Mouse (Mus musculus) hindbrain, postnatal 0 days (tissue): ENCODE measurements at regions not wholly inside any gene's neighbourhood (a gene's known extent, or its start where the extent isn't known, plus 50 kb on each side); places are given as distances from the start of the nearest gene placed in this dataset.

Source experiments
- ATAC-seq: fragments of 200-750 bp; cut with Nextera tagmentation; 2 replicates; pipeline ENCODE4 v1.8.0; 2017; ENCODE audit warnings: mild to moderate bottlenecking, moderate TSS enrichment, moderate library complexity
- DNase-seq: peaks from one replicate; pipeline ENCODE4 v3.0.0-alpha.2; 2015; ENCODE audit warnings: low spot score
- H3K27ac ChIP-seq: fragments of 300-500 bp; sonication (generic); 2 replicates; pipeline ENCODE4 v1.5.1; 2014; ENCODE audit warnings: mild to moderate bottlenecking
- H3K27me3 ChIP-seq: fragments of 300-500 bp; sonication (generic); 2 replicates; pipeline ENCODE4 v1.6.1; 2014; ENCODE audit warnings: low read length, mixed read lengths; ENCODE audit not compliant: insufficient read depth
- H3K36me3 ChIP-seq: fragments of 300-500 bp; sonication (generic); 2 replicates; pipeline ENCODE4 v1.6.1; 2014; ENCODE audit warnings: low read length, mixed read lengths; ENCODE audit not compliant: insufficient read depth
- H3K4me1 ChIP-seq: fragments of 300-500 bp; sonication (generic); 2 replicates; pipeline ENCODE4 v1.6.1; 2014; ENCODE audit warnings: antibody characterized with exemption, low read length, mixed read lengths; ENCODE audit not compliant: insufficient read depth
- H3K4me2 ChIP-seq: fragments of 300-500 bp; sonication (generic); 2 replicates; pipeline ENCODE4 v1.6.1; 2014; ENCODE audit warnings: low read depth, mild to moderate bottlenecking, low read length, moderate library complexity, mixed read lengths
- H3K4me3 ChIP-seq: fragments of 300-500 bp; sonication (generic); 2 replicates; pipeline ENCODE4 v1.5.1; 2014; ENCODE audit warnings: low read length
- H3K9ac ChIP-seq: fragments of 300-500 bp; sonication (generic); replicated peaks from 2 replicates; pipeline ENCODE4 v1.6.1; 2014; ENCODE audit warnings: mild to moderate bottlenecking, low read length, moderate library complexity, mixed read lengths
- H3K9me3 ChIP-seq: fragments of 300-500 bp; sonication (generic); 2 replicates; pipeline ENCODE4 v1.6.1; 2016; ENCODE audit warnings: low read length, mixed read lengths
- CTCF ChIP-seq: IDR thresholded peaks from 2 replicates; pipeline ENCODE4 v1.5.1; 2016; ENCODE audit warnings: antibody characterized with exemption, control low read depth, low read depth
- WGBS: fragments of 180-500 bp; shearing (Covaris S2); extraction: QIAGEN DNeasy Blood & Tissue Kit; methylation state at CpG from one replicate; pipeline ENCODE4 v1.1.7; 2014; 5-methylcytosine and 5-hydroxymethylcytosine counted together

DNA sequence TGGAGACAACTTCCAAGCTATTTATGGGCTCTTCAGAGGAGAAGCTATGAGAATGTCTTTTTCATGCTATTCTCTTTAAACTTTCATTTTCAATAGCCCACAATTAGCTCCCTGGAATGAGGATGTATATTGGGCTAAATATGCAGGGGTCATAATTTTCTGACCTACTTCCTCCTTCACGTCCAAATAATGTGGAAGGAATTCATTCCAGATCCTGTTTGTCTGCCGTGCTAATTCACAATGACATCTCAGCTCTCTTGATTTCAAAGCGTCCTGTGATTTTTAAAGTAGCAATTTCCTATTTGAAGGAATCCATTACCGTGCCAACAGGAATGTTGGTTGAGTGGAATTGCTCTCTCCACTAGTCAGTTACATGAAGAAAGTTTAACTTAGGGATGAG, 261.7 kb upstream of the Marcks start:
- DNase-seq (peak; percentile 34), ATAC-seq (no peak)
- Histone ChIP-seq H3K4me2 (peak overlapping the region; percentile 27), H3K4me1 (peaks cover 11% of the 10 kb centered on the region), H3K9ac (no peak overlapping the region), H3K36me3 (no peaks in the 10 kb centered on the region), H3K27me3 (no peaks in the 10 kb centered on the region), H3K4me3 (no peak overlapping the region), H3K9me3 (no peaks in the 10 kb centered on the region), H3K27ac (no peak overlapping the region)
- TF ChIP-seq CTCF = no peak
- 23% methylated on average over 4 of the region's 4 CpGs for WGBS

DNA sequence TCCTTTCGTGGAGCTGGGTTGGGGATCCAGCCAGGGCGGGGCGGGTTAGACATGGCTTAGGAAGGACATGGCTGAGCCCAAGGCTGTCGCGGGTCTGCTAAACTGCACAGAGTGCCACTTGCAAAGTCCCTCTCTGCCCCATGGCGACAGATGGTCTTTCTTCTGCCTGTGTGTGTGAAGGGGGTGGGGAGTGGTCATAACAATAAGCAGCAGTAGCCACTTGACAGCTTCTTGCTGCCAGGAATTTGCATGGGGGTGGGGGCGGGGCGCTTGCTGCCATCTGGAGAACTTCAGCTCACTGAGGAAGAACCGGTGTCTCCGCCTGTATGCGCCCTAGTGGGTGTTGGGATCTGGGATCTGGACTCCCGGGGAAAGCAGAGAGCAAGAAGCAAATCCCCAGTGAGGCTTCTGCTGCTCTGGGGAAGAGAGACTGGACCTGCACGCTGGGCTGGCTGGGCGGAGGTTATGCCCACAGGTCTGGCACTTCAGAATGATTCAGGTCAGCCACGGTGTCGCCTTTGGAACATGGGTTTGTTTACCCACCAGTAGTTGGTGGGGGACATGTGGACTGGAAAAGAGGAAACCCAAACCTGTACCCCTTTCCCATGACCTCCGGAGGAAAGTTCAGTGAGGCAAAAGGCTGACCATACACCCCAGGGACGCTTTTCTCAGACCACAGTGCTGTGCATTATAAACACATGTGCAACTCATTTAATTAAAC, 258.7 kb upstream of the Marcks start:
- H3K36me3 ChIP-seq = no peaks in the 10 kb centered on the region
- 2% methylated on average over 18 of the region's 18 CpGs for WGBS
- H3K9me3 ChIP-seq = no peaks in the 10 kb centered on the region
- peak overlapping the region; percentile 43 for H3K9ac ChIP-seq
- H3K27ac ChIP-seq = peak overlapping the region; percentile 75
- ATAC-seq = peak; percentile 97
- no peaks in the 10 kb centered on the region for H3K27me3 ChIP-seq
- H3K4me1 ChIP-seq = peaks cover 11% of the 10 kb centered on the region
- TF ChIP-seq CTCF = 0 out of 2 replicates have a peak, but pooled peaks have one; percentile 5
- peak; percentile 88 for DNase-seq
- peak overlapping the region; percentile 36 for H3K4me3 ChIP-seq
- peak overlapping the region; percentile 67 for H3K4me2 ChIP-seq

DNA sequence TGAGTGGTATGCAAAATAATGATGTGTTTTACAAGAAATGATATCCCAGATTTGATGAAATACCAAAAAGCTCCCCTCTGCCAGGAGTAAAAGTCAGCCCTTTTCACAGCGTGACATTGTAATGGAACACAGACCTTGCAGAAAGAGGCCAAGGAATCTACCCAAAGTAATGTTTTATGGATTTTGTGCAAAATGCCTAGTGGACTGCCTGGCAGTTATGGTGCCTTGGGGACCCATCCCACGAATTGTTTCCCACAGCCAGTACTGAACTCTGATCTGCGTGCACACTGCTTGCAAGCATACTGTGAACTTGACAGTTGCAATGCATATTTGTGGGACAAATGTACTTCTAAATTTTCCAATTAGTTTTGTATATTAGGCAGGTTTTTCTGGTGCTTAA, 251.3 kb upstream of the Marcks start:
- H3K4me3 ChIP-seq = no peak overlapping the region
- no peak for ATAC-seq
- no peaks in the 10 kb centered on the region for H3K36me3 ChIP-seq
- no peak overlapping the region for H3K4me2 ChIP-seq
- no peak overlapping the region for H3K9ac ChIP-seq
- H3K27me3 ChIP-seq = no peaks in the 10 kb centered on the region
- no peak overlapping the region for H3K27ac ChIP-seq
- WGBS = 52% methylated on average over 3 of the region's 3 CpGs
- no peak for TF ChIP-seq CTCF
- no peak for DNase-seq
- no peaks in the 10 kb centered on the region for H3K4me1 ChIP-seq
- H3K9me3 ChIP-seq = no peaks in the 10 kb centered on the region

DNA sequence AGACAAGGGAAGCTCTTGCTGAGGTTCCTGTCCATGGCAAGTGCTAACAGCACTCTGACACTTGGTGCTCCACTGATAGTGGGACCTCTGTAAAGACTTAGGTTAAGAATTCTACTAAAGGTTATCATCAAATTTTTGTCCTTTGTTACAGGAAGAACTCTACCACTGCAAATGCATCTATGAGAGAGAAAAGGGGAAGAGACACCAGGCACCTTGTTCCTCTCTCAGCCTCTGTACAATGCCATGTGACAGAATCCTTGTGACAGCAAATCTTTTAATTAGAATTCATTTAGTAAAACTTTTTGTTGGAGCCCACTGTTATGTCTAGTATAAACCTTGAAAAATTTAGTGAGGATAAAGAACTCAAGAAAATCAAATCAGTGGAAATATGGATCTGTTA, 247.5 kb upstream of the Marcks start:
- TF ChIP-seq CTCF = no peak
- Histone ChIP-seq H3K4me1 (no peaks in the 10 kb centered on the region), H3K4me3 (no peak overlapping the region), H3K36me3 (no peaks in the 10 kb centered on the region), H3K27ac (no peak overlapping the region), H3K27me3 (no peaks in the 10 kb centered on the region), H3K9me3 (no peaks in the 10 kb centered on the region), H3K4me2 (no peak overlapping the region), H3K9ac (no peak overlapping the region)
- DNase-seq (no peak), ATAC-seq (no peak)

DNA sequence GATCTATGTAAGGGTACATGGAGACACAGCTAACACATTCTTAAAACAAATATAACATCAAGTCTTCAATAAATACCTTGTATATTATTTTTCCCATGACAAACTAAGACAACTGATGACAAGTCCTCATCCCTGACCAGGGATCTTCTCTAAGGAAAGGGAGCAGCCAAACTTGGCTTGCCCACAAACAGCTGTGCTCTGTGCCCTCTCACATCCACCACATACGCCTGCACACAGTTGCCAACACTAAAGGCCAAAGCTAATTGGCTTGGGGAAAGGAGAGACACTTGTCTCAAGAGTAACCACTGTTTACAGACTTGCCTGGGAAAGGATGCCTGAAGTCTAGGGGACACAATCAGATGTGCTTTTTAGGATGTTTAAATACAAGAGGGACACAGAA, 241.3 kb upstream of the Marcks start:
- Histone ChIP-seq H3K9ac (no peak overlapping the region), H3K4me2 (no peak overlapping the region), H3K9me3 (no peaks in the 10 kb centered on the region), H3K27ac (no peak overlapping the region), H3K27me3 (no peaks in the 10 kb centered on the region), H3K4me1 (no peaks in the 10 kb centered on the region), H3K36me3 (no peaks in the 10 kb centered on the region), H3K4me3 (no peak overlapping the region)
- 34% methylated on average over 1 of the region's 1 CpGs for WGBS
- DNase-seq = no peak
- TF ChIP-seq CTCF = no peak
- ATAC-seq = no peak

DNA sequence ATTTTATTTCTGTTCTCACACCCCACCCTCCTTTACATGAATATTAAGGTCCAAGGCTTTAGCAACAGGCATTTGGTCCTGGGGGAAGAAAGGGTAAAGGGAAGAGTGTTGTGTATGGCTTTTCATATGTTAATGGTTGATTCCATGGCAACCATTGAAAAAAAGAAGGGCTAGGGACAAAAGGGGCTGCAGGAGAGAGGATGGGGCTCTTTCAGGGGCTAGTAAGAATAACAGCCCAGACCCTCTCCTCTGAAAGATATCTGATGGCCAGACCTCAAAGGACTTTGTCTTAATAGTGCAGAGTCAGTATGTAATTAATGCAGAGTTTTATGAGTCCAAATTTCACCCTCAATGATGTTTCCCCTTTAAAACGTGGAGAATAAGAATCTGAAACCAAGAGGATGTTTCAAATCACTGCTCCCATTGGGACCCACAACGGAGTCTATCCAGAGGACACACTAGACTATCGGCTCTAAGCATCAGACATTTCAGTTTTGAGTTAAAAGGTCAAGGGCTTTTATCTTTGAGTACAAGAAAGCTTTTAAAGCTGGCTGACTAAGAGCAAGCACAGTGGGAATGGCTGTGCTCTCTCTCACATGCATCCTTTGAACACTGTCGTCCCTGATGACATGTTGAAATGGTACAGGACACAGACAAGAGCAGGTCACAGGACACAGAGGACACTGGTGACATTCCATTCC, 239.4 kb upstream of the Marcks start:
- H3K27me3 ChIP-seq = no peaks in the 10 kb centered on the region
- H3K4me2 ChIP-seq = peak overlapping the region; percentile 21; the same call in 1 of the 2 replicates
- peak overlapping the region; percentile 68 for H3K27ac ChIP-seq
- no peaks in the 10 kb centered on the region for H3K36me3 ChIP-seq
- H3K9me3 ChIP-seq = no peaks in the 10 kb centered on the region
- ATAC-seq = peak; percentile 92
- WGBS = 7% methylated on average over 4 of the region's 4 CpGs
- no peaks in the 10 kb centered on the region for H3K4me1 ChIP-seq
- no peak for TF ChIP-seq CTCF
- DNase-seq = peak; percentile 68
- no peak overlapping the region for H3K9ac ChIP-seq
- H3K4me3 ChIP-seq = no peak overlapping the region
